Mouse (Mus musculus): ENCODE results near the gene Atg4b. TPM values are rescaled to one million over a fixed set of nuclear protein-coding genes. Genes with fewer than 3 reads are reported as not detected.
"Not testable (repeated sequence)": the region's sequence is repeated elsewhere in the genome, so short reads cannot be mapped to it uniquely, and the experiment has no call there.

The Atg4b gene
- polyA plus RNA-seq, 1 experiment from 2014 or later = 64.6 TPM

- not testable (repeated sequence) for H3K27me3 ChIP-seq; H3K4me2 ChIP-seq; ATAC-seq (ENCODE audit: low read depth); DNase-seq; H3K4me3 ChIP-seq (replicated peaks); H3K9ac ChIP-seq; H3K4me1 ChIP-seq (replicated peaks); H3K27ac ChIP-seq; H3K9me3 ChIP-seq (replicated peaks)
- 79% methylated on average over 8 of the region's 8 CpGs for WGBS (ENCODE audit: insufficient replicate concordance)
- peaks cover 16% of the 10 kb centered on the region for H3K36me3 ChIP-seq
Observed at GRCm38 (mm10) chr1:93838569-93838968, 87.3 kb downstream of the Atg4b start.

Other genes with a start within 250 kb of the Atg4b start
- 0.77 and 1.3 TPM in 2 replicates for gene Farp2, start 239.4 kb upstream of the Atg4b start, polyA plus RNA-seq (2015; fragmentation: Nextera tagmentation; extraction: Ambion mirVana)
- gene Stk25, start 92.8 kb upstream of the Atg4b start, polyA plus RNA-seq (2015; fragmentation: Nextera tagmentation; extraction: Ambion mirVana) = 46.1 and 46.4 TPM in 2 replicates
- 3.6 and 5.0 TPM in 2 replicates for gene Bok, start 65.8 kb upstream of the Atg4b start, polyA plus RNA-seq (2015; fragmentation: Nextera tagmentation; extraction: Ambion mirVana)
- 16.1 TPM in 2 replicates for gene Thap4, start 3.4 kb downstream of the Atg4b start, polyA plus RNA-seq (2015; fragmentation: Nextera tagmentation; extraction: Ambion mirVana)
- 169 and 181 TPM in 2 replicates for gene Dtymk, start 50.4 kb downstream of the Atg4b start, polyA plus RNA-seq (2015; fragmentation: Nextera tagmentation; extraction: Ambion mirVana)
- gene Ing5, start 52.5 kb downstream of the Atg4b start, polyA plus RNA-seq (2015; fragmentation: Nextera tagmentation; extraction: Ambion mirVana) = 12.3 and 13.0 TPM in 2 replicates
- 5.8 and 6.1 TPM in 2 replicates for gene D2hgdh, start 73.4 kb downstream of the Atg4b start, polyA plus RNA-seq (2015; fragmentation: Nextera tagmentation; extraction: Ambion mirVana)
- not detected in 2 replicates for gene Gal3st2, start 109.8 kb downstream of the Atg4b start, polyA plus RNA-seq (2015; fragmentation: Nextera tagmentation; extraction: Ambion mirVana)
- gene Gal3st2b, start 166.8 kb downstream of the Atg4b start, polyA plus RNA-seq (2015; fragmentation: Nextera tagmentation; extraction: Ambion mirVana) = not detected in 2 replicates
- not detected in 2 replicates for gene Gal3st2c, start 239.0 kb downstream of the Atg4b start, polyA plus RNA-seq (2015; fragmentation: Nextera tagmentation; extraction: Ambion mirVana)

All from liver, embryonic 13.5 days (tissue).